Mouse (Mus musculus): Measurements from ENCODE around the gene Ski.

Ski gene

DNA sequence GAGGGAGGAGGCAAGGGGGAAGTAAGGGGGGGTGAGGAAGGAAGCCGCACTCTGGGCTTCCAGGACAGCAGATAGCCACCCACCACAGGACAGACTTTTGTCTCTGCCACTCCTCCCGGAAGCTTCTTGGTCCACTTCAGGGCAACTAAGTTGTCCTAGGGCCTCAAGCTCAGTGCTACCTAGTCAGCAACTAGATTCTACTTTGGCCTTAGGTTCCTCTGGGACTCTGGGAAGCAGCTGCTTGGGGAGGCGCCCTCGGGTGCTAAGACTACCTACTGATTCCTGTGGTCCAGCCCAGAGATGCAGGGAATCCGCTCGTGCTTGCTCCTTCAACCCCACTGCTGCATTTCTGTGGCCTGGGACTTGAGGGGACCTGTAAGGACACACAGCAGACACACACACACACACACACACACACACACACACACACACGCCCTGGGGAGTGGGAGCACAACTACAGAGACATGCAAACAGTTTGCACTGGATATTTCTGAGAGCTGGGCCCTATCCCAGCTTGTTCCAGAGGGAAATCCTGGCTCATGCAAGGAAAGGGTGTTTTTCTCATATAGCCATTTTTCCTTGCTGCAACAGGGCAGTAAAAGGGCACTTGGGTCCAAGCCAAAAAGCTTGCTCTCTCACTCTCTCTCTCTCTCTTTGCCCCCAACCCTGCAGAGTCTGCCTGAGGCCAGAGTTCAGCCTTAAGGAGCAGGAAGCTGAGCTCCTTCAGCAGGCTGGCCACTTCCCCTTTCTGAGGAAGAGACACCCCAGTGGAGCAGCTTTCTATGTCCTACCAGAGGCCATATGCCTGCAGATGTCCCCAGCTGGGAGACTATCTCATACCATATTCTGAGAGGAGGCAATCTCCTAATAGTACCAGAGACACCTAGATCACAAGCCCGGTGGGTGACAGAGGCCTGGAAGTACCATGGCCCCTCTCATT is 12.2 kb upstream of the Ski start:
- peak; percentile 83 to 87 for DNase-seq

DNA sequence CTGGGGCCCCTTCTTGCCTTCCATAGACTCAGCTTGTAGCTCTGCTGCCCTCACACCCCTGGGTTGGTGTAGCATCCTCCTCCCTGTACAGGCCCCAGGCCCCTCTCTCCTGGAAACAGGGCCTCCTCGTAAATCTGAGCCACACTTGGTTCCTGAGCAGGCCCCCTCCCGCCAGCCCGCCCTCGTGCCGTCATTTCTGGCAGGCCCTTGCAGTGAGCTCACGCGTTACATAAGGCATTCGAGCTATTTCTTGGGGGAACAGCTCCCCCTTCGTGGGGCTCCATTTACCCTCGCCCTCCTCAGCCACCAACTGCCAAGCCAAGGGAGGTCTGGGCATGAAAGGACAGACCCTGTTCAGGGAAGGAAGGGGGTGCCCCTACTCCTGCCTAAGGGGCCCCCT is 11.5 kb upstream of the Ski start:
- peak; percentile 73 to 91 for DNase-seq

DNA sequence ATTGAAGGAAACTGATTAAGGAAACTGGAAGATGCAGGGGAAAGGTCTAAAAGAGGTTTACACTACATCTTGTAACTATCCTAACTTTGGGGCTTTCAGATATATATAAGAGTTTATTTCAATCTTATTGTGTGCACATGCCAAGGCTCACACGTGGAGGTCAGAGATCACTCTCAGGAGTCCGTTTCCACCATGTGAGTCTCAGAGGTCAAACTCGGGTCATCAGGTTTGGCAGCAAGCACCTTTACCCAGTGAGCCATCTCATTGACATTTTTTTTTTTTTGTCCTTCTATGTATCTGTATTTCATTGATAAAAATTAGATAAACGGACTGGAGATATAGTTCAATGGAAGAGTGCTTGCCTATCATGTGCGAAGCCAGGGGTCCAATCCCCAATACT is 6.1 kb upstream of the Ski start:
- peak; percentile 69 to 78 for DNase-seq

DNA sequence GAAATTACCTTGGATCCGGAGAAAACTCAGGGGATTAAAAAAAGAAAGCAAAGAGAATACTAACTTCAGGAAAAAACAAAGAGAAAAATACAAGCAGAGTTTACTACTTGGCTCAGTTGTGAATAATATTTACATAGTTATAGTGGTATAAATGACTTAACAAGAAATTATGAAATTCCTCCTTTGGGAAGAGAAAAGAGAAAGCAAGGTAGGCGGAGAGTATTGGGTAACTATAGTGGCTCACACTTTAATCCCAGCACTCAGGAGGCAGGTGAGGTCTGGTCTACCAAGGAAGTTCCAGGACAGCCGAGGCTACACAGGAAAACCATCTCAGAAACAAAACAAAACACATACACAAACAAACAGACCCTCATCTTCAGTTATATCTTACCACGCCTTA is 5.6 kb upstream of the Ski start:
- no peak for DNase-seq

DNA sequence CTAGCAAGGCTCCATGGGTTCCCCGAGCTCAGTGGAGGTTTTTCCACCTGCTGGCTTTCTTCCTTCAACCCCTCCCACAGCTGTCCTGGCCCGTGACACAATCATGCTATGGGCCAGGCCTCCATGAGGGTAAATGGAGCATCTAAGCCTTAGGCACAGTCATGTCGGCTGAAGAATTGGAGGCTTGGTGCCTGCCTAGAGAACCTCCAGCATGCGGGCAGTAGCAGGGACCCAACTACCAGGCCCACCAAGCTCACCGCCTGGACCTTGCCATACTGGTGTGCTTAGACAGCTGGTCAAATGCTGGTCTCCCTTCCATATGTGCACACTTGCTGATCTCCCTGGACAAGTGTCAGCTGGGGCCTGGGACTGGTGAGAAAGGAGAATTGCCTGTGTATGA is 3.5 kb upstream of the Ski start:
- DNase-seq: no peak

DNA sequence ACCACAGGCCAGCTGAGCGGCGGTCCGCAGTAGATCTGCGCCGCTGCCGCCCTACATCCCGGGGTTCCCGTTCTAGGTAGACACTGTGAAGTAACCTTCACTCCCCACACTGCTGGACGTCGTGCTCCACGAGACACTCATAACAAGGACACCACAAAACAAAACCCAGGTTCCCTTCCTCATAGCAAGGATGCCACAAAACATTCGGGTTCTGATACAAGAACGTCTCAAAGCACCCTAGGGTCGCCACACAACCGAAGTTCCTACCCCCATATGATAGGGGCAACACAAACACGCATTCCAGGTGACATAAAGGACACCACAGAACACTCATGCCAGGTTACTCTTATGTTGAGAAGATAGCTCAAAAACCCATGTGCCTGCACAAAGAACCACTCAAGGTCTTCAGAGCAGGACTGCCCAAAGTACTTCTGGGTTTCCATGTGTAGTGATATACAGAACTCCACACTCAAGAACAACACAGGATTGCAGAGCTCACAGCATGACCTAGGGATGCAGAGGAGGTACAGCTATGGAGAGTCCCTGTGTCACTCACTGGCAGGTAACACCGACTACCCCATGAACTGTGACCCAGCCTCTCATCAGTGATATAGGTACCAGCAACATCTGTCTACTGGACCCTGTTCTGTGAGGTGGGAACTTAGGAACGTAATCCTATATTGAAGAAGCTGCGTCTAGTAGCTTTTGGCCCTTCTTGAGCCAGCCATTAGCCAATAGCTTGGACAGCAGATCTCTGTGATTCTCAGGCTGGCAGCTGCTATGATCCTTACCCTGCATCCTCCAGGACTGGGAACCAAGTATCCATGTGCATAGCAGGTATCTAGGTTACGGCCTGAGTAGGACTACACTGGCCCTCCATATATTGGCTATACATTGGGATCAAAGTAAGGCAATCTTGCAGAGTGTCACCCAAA is 1.5 kb upstream of the Ski start:
- no peak for DNase-seq

DNA sequence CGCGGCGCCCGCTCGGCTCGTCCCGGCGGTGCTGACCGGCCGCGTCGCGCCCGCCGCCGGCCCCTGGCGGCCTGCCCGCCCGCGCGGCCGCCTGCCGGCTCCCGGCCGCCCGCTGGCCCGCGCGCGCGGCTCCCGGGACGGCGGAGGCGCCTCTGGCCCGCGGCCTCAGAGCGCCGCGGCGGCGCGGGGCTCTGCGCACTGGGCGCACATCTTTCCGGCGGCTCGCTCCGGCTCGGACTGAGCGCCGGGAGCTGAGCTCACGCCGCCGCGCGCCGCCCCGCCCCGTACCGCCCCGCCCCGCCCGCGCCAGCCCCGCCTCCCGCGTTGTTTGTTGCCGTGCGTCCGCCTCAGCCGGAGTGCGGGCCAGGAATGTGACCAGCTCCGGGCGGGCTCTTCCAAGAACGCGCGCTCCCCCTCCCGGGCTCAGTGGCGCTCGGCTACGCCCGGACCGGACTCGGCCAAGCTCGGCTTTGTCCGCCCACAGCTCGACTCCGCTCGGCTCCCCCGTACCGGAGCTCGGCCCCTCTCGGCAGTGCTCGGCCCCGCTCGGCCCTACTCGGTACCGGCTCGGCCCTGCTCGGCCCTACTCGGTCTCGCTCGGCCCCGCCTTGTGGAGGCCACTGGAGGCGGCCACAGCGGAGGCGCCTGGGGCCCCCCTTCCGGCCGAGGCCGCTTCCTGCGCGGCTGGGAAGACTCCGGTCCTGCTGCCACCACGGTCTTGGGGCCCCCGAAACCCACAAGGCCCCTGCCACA is 625 bp upstream of the Ski start:
- DNase-seq: peak; percentile 98 to 99

DNA sequence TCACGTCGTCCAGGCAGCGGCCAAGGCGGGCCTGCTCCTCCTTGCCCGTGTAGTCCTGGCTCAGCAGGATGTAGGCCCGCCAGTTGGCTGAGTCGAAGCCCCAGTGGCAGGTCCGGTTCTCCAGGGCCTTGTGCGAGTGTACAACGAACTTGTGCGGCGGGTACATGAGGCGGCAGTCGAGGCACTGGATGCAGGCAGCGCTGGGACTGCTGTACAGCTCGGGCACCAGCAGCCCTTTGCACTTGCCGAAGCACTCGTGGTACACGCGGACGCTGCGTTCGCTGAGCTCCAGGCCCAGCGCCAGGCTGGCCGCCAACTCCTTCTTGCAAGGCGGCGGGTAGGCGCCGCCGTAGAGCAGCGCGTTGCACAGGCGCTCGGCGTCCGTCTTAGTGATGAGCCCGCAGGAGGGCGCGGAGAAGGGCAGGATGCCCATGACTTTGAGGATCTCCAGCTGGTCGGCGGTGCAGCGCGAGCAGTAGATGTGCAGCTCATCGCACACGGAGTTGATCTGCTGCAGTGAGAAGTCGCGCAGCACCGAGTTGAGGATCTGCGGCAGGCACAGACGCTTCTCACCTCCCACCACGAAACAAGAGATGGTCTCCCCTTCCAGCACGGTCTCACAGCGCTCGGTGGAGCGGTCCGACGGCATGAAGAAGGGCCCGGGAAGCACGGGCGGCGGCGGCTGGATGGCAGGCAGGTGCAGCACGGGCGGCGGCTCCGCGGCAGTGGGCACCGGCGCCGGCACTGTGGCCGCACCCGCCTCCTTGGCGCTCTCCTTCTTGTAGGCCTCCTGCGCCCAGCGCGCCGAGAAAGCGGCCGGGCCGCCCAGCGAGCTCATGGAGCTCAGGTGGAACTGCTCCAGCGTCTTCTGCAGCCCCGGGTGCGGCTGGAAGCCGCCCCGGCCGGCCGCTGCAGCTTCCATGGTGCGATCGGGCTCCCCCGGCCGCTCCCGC is 517 bp downstream of the Ski start:
- peak; percentile 85 to 92 for DNase-seq

DNA sequence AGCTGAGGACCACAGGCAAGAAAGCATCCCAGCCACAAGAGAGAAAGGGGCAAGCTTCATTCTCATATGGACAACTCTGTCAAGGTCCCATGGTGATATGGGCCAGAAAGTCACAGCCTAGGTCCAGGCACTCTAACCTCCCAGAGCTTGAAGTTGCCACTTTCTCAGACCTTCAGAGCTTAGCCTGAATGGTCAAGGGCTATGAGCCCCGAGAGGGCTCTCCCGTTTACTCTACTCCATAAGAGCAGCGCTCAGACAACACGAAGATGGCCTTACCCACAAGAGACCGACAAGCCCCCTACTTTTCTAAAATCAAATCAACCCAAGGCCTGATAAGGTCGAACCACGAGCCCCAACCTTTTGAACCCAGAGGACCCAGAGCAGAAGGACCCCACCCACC is 1.3 kb downstream of the Ski start:
- DNase-seq: no peak

DNA sequence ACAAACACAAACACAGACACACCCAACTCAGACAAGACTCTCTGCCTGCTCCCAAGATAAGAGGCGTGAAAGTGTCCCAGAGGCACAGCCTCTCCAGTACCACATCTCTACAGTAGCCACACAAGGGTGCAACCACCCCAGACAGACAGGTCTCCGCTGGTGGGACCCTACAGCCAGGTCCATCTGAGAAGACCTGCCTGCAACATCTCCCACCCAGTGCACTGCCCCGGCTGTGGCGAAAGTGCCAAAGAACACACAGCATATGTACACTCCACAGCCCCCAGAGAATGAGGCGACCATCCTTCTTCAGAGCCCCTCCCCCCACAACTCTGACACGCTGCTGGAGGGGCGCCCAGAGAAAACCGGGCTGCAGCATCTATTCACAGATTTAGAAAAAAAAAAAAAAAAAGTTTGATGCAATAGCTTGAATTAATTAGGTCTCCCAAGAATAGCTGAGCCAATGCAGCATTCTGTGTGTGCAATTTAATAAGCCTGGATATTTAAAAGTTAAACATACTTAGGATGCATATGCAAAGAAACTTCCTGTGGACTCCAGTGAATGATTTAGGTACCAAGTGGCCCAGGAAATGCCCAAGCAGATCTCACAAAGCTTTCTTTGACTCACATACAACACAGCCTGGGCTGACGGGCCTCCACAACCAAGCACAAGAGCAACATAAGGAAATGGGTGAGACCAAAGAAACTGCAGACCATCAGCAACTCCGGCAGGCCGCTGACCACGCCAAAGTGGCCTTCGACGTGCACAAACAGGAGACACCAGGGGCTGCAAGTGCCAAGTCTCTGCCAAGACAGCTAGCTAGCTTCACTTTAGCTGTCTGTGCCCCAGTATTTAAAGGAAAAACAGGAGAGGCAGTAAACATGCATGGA is 1.9 kb downstream of the Ski start:
- no peak for DNase-seq

DNA sequence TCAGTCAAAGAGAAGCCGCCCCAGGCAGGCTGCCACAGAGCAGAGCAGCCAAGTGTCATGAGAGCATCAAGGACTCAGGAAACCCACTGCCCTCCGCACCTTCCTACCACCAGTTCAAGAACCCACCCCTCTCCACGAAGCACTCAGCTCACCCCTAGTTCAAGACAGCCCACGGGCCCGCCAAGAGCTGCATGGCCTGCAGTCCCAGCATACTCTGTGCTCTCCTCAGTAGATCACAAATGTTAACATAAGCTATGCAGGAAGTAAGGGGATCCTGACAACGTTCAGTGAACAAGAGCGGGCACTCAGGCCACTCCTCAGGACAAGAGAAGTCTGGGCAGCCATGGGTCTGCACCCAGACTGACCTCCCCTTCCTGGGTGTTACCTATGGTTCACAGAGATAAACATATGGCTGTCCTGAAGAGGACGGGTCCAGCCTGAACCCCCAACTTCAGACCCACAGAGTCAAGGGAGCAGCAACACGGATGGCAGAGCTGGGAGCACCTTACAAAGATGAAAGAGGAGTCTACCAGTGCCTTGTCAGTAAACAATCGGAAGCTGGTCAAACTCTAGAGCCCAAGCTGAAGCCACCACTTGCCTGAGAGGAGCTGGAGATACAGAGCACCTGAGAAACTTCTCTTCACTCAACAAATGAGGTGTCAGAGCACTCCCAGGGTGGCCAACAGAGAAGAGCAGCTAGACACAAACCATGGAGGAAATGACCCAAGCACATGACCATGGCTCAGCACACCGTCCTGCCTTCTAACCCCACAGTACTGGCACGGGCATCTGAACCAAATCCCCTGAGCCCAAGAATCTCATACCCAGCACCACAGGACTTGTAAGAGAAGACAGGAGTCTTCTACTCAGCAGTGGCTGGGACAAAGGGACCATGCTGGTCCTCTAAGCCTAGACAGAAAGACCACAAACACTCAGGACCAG is 2.9 kb downstream of the Ski start:
- DNase-seq: peak in 1 of 2 experiments; percentile 64

DNA sequence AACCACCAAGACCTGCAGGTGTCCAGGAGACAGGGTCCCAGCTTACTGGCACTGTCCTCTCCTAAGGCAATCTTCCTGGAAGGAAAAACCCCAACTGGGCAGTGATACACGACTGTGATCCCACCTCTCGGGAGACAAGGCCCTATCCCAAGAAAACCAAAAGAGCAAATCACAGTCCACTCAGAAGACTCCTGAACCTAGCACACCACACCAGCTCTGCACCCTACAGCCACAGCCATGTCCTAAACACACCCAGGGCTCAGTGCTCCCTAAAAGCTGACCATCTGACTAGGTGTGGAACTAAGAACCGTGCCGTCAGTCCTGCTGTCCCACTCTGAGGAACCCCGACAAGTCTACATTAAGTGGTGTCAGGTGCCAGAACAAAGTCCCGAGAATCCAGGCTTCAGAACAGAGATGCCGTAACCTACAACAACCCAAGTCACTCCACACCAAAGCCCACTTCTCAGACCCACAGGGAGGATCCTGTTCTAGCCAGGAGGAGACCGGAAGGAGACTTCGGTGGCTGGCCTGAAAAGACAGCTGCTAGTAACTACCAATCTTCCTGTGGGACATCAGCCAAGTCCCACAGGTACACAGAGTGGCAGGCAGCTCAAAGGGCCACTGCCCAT is 4.2 kb downstream of the Ski start:
- DNase-seq: no peak

DNA sequence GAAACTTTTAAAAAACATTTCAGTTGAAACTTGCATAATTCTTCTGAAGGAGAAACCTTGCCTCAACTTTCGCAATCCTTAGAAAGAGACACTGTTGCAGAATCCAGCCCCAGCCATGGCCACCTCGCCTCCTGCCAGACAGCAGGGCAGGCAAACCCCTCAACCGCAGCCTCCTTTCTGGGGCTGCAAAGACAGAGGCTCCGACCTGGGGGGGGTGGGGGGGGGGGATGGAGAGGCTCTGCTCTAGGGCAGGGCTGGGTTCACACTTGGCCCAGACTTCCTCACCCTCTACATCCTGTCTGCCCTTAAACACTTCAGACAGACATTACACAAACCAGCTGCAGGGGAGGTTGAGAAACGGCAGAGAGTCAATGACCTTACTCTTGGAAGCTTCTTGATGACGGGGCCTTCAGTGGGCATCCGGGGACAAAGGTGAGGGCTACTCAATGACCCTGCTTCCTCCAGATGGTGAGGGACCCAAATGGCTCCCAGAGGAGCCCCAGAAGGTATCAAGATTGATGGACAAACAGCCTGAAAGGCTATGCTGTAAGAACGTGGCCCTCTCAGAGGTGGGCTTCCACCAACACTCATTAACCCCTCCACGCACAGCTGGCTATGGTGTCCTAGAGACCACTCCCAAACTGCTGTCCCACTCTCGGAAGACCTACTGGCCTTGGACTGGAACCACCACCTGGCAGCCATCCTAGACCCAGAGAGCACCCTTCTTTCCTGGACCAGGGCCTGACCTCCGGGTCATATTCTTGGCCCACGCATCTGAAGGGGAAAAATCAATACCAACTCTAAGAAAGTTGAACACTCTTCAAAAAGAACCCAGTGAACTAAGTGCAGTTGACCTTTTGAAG is 4.9 kb downstream of the Ski start:
- peak; percentile 64 to 77 for DNase-seq

DNA sequence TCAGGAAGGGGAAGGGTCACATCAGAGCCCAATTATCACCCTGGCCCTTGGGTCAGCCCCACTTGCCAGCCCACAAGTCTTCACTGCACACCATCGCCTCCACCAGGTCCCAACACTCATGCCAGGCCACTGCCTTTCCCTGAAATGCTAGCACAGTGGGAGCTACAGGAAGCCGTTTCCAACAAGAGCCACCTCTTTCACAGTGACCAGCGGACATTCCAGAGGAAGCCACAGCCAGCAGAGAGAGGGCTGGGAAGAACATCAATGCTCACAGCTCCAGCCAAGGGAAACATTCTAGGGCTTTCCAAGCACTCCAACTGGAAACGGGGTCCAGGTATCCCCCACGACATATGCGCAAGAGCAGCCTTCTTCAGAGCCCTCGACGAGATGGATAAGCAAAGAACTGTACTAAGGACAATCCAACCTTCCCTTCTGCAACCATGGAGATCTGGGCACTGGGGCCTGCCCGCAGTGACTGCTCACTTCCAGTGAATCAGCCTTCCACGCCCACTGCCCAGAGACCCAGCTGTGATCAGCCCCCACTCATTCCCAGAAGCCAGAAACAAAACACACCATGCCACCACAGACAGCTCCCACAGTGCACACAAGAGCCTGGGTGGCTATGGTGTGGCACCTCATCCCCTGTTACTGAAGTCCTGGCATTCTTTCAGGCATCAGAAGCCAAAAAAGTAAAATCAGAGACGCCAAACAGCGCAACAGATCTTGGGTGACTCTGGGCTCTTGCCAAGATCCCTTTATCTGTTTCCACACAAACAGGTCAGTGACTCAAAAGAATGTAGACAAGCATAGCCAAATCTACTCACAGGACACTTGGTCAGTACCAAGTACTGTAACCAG is 6.4 kb downstream of the Ski start:
- DNase-seq: peak; percentile 47 to 70

DNA sequence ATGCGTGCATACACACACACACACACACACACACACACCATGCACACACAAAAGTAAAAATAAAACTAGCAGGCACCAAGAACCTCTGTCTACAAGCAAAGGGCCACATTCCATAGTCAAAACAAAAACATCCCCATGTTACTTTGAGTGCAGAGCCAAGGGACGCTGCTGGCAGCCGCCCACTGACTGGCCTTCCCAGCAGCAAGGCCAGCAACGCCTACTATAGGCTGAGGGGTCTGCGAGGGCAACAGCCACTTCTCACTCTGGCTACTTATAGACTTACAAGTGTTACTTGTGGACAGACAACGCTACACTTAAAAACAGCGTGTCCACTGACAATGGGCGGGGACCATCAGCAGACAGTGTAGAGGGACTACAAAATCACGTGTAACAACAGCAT is 7.2 kb downstream of the Ski start:
- DNase-seq: no peak

DNA sequence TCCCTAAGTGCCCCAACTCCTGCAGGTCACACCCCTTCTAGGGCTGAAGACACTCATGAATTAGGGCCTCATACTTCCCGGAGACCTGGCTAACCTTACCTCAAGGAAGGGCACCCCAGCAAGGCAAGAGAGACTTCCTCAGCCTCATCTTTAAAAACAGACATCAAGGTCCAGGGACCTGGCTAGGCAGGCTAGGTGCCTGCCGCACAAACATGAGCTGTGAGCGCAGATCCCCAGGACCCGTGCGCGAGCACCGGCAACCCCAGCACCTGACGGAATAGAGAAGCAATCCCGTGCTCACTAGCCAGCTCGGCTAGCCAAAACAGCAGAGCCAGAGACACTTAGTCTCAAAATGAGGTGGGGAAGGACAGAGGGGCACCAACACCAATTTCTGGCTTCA is 7.6 kb downstream of the Ski start:
- DNase-seq: no peak

DNA sequence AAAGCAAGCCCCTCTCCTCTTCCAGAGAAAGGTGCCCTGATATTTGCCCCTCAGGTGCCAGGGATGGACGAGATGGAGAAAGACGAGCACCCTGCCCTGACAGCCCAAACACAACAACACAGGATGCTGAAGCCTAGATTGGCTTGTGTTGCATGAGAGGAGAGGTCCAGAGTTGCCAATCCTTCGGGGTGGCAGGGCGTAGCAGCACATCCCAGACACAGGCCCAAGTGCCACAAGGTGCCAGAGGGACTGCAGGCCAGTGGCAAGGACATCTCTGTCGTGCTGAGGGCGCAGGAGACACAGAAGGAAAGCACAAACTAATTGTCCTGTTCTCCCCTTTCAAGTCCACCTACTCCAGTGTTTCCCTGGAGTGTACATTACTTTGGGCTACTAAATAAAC is 8.2 kb downstream of the Ski start:
- no peak for DNase-seq
